Mouse (Mus musculus): ENCODE measurements at regions not wholly inside any gene's neighbourhood (a gene's known extent, or its start where the extent isn't known, plus 50 kb on each side); places are given as distances from the start of the nearest gene placed in this dataset.

- no peak for DNase-seq
These were observed 185.7 kb upstream of the Tmem72 start for GRCm38 (mm10) chr6:116902371-116902770.

- DNase-seq: no peak
These were observed 189.9 kb upstream of the Tmem72 start for GRCm38 (mm10) chr6:116906426-116907172.

GRCm38 (mm10) chr6:116910607-116911006, 193.9 kb upstream of the Tmem72 start:
- DNase-seq: no peak

GRCm38 (mm10) chr6:116912161-116912560, 195.4 kb upstream of the Tmem72 start:
- no peak for DNase-seq

- no peak for DNase-seq
These were observed 197.4 kb upstream of the Tmem72 start for GRCm38 (mm10) chr6:116914073-116914472.

GRCm38 (mm10) chr6:116935024-116935423, 218.3 kb upstream of the Tmem72 start:
- no peak for DNase-seq

GRCm38 (mm10) chr6:116941576-116941975, 224.9 kb upstream of the Tmem72 start:
- no peak for DNase-seq

GRCm38 (mm10) chr6:116942696-116943095, 225.6 kb upstream of the Cxcl12 start:
- DNase-seq: no peak

GRCm38 (mm10) chr6:116946083-116946732, 222.1 kb upstream of the Cxcl12 start:
- no peak for DNase-seq

- DNase-seq: no peak
These were observed 208.7 kb upstream of the Cxcl12 start for GRCm38 (mm10) chr6:116959611-116960010.

- no peak for DNase-seq
These were observed 207.7 kb upstream of the Cxcl12 start for GRCm38 (mm10) chr6:116960641-116961040.

- DNase-seq: no peak
These were observed 201.9 kb upstream of the Cxcl12 start for GRCm38 (mm10) chr6:116966436-116966835.

- DNase-seq: no peak
These were observed 198.9 kb upstream of the Cxcl12 start for GRCm38 (mm10) chr6:116969381-116969910.

- DNase-seq: no peak
These were observed 193.5 kb upstream of the Cxcl12 start for GRCm38 (mm10) chr6:116974841-116975240.

- no peak for DNase-seq
These were observed 187.9 kb upstream of the Cxcl12 start for GRCm38 (mm10) chr6:116980349-116980995.

GRCm38 (mm10) chr6:116985147-116985737, 183.1 kb upstream of the Cxcl12 start:
- no peak for DNase-seq

GRCm38 (mm10) chr6:116986266-116987000, 181.9 kb upstream of the Cxcl12 start:
- DNase-seq: no peak

- DNase-seq: no peak
These were observed 181.1 kb upstream of the Cxcl12 start for GRCm38 (mm10) chr6:116987243-116987642.

- DNase-seq: no peak
These were observed 169.2 kb upstream of the Cxcl12 start for GRCm38 (mm10) chr6:116998948-116999682.

GRCm38 (mm10) chr6:116999940-117000339, 168.4 kb upstream of the Cxcl12 start:
- no peak for DNase-seq

- no peak for DNase-seq
These were observed 167.2 kb upstream of the Cxcl12 start for GRCm38 (mm10) chr6:117000951-117001725.
